Mouse (Mus musculus): Measurements from ENCODE around the gene Nrg4. TPM values are rescaled to one million over a fixed set of nuclear protein-coding genes. Genes with fewer than 3 reads are reported as not detected.
A peak's percentile ranks its signal among the peaks of the same experiment; 100 is the strongest.

The Nrg4 gene
- 1.4 and 1.9 TPM in 2 replicates for polyA plus RNA-seq (2016; fragmentation: Nextera tagmentation; extraction: Ambion mirVana)

GRCm38 (mm10) chr9:55326515-55327233, at the start of gene Nrg4, which contains the start of gene Tmem266:
Gene Nrg4 (minus strand): TSS chr9:55326844.
Gene Tmem266 (plus strand): TSS chr9:55326913.
- Histone ChIP-seq H3K9me3 (replicated peaks) (no peaks in the 10 kb centered on the region), H3K27me3 (peaks cover 26% of the 10 kb centered on the region), H3K9ac (peak within 1 kb of the TSS; percentile 82), H3K27ac (peak within 1 kb of the TSS; percentile 68), H3K4me3 (peak within 1 kb of the TSS; percentile 75), H3K4me2 (replicated peaks) (peak within 1 kb of the TSS; percentile 83), H3K36me3 (no peaks in the 10 kb centered on the region), H3K4me1 (peaks cover 13% of the 10 kb centered on the region)
- peak; percentile 92 for ATAC-seq (ENCODE audit: low FRiP score)
- under 1% methylated on average over 65 of the region's 82 CpGs for WGBS

GRCm38 (mm10) chr9:55371908-55372307, 45.3 kb upstream of the Nrg4 start:
- H3K27ac ChIP-seq: no peak overlapping the region
- ATAC-seq (ENCODE audit: low FRiP score): no peak
- H3K36me3 ChIP-seq: no peaks in the 10 kb centered on the region
- H3K4me3 ChIP-seq: no peak overlapping the region
- no peaks in the 10 kb centered on the region for H3K4me1 ChIP-seq
- H3K27me3 ChIP-seq: no peaks in the 10 kb centered on the region
- H3K4me2 ChIP-seq (replicated peaks): no peak overlapping the region
- no peaks in the 10 kb centered on the region for H3K9me3 ChIP-seq (replicated peaks)
- WGBS: 87% methylated on average over 7 of the region's 7 CpGs
- H3K9ac ChIP-seq: no peak overlapping the region

- H3K9me3 ChIP-seq (replicated peaks): no peaks in the 10 kb centered on the region
- H3K36me3 ChIP-seq: no peaks in the 10 kb centered on the region
- 59% methylated on average over 3 of the region's 3 CpGs for WGBS
- H3K9ac ChIP-seq: no peak overlapping the region
- no peaks in the 10 kb centered on the region for H3K4me1 ChIP-seq
- no peak overlapping the region for H3K4me3 ChIP-seq
- ATAC-seq (ENCODE audit: low FRiP score): no peak
- H3K27ac ChIP-seq: no peak overlapping the region
- no peaks in the 10 kb centered on the region for H3K27me3 ChIP-seq
- no peak overlapping the region for H3K4me2 ChIP-seq (replicated peaks)
Observed at GRCm38 (mm10) chr9:55368011-55368410, 41.4 kb upstream of the Nrg4 start.

GRCm38 (mm10) chr9:55363707-55364106, 37.1 kb upstream of the Nrg4 start:
- no peaks in the 10 kb centered on the region for H3K36me3 ChIP-seq

GRCm38 (mm10) chr9:55361969-55362368, 35.3 kb upstream of the Nrg4 start:
- Histone ChIP-seq H3K36me3 (no peaks in the 10 kb centered on the region), H3K4me1 (no peaks in the 10 kb centered on the region), H3K4me2 (replicated peaks) (no peak overlapping the region), H3K4me3 (no peak overlapping the region), H3K27me3 (no peaks in the 10 kb centered on the region), H3K9ac (no peak overlapping the region), H3K27ac (no peak overlapping the region), H3K9me3 (replicated peaks) (no peaks in the 10 kb centered on the region)
- ATAC-seq (ENCODE audit: low FRiP score): no peak
- 81% methylated on average over 5 of the region's 5 CpGs for WGBS

More at GRCm38 (mm10) chr9:55363707-55364106, 37.1 kb upstream of the Nrg4 start:
- no peak for ATAC-seq (ENCODE audit: low FRiP score)
- no peak overlapping the region for H3K9ac ChIP-seq
- H3K4me1 ChIP-seq: no peaks in the 10 kb centered on the region
- no peak overlapping the region for H3K4me3 ChIP-seq
- H3K27me3 ChIP-seq: no peaks in the 10 kb centered on the region
- H3K4me2 ChIP-seq (replicated peaks): no peak overlapping the region
- H3K27ac ChIP-seq: no peak overlapping the region
- no peaks in the 10 kb centered on the region for H3K9me3 ChIP-seq (replicated peaks)

GRCm38 (mm10) chr9:55360861-55361260, 34.2 kb upstream of the Nrg4 start:
- Histone ChIP-seq H3K9me3 (replicated peaks) (no peaks in the 10 kb centered on the region), H3K4me2 (replicated peaks) (no peak overlapping the region), H3K36me3 (no peaks in the 10 kb centered on the region), H3K4me1 (no peaks in the 10 kb centered on the region), H3K27me3 (no peaks in the 10 kb centered on the region), H3K4me3 (no peak overlapping the region), H3K9ac (no peak overlapping the region), H3K27ac (no peak overlapping the region)
- ATAC-seq (ENCODE audit: low FRiP score): no peak
- 56% methylated on average over 7 of the region's 7 CpGs for WGBS

GRCm38 (mm10) chr9:55360372-55360771, 33.7 kb upstream of the Nrg4 start:
- WGBS: 76% methylated on average over 3 of the region's 3 CpGs
- Histone ChIP-seq H3K4me1 (peaks cover 1% of the 10 kb centered on the region), H3K27ac (no peak overlapping the region), H3K4me2 (replicated peaks) (no peak overlapping the region), H3K9ac (no peak overlapping the region), H3K9me3 (replicated peaks) (no peaks in the 10 kb centered on the region), H3K27me3 (no peaks in the 10 kb centered on the region), H3K36me3 (no peaks in the 10 kb centered on the region), H3K4me3 (no peak overlapping the region)
- no peak for ATAC-seq (ENCODE audit: low FRiP score)

- 75% methylated on average over 1 of the region's 1 CpGs for WGBS
- no peak for ATAC-seq (ENCODE audit: low FRiP score)
- no peak overlapping the region for H3K27ac ChIP-seq
- no peaks in the 10 kb centered on the region for H3K36me3 ChIP-seq
- peaks cover 2% of the 10 kb centered on the region; the same call in 1 of the 2 replicates for H3K27me3 ChIP-seq
- no peaks in the 10 kb centered on the region for H3K9me3 ChIP-seq (replicated peaks)
- H3K4me1 ChIP-seq: peaks cover 7% of the 10 kb centered on the region
- no peak overlapping the region for H3K9ac ChIP-seq
- no peak overlapping the region for H3K4me3 ChIP-seq
- H3K4me2 ChIP-seq (replicated peaks): no peak overlapping the region
Observed at GRCm38 (mm10) chr9:55357164-55357563, 30.5 kb upstream of the Nrg4 start.

GRCm38 (mm10) chr9:55355270-55355834, 28.7 kb upstream of the Nrg4 start:
- Histone ChIP-seq H3K9me3 (replicated peaks) (no peaks in the 10 kb centered on the region), H3K4me2 (replicated peaks) (no peak overlapping the region), H3K27ac (no peak overlapping the region), H3K4me3 (no peak overlapping the region), H3K9ac (no peak overlapping the region), H3K36me3 (no peaks in the 10 kb centered on the region), H3K4me1 (peaks cover 7% of the 10 kb centered on the region), H3K27me3 (peaks cover 2% of the 10 kb centered on the region; the same call in 1 of the 2 replicates)
- peak; percentile 75 for ATAC-seq (ENCODE audit: low FRiP score)
- 29% methylated on average over 8 of the region's 8 CpGs for WGBS

GRCm38 (mm10) chr9:55354686-55355085, 28.0 kb upstream of the Nrg4 start:
- Histone ChIP-seq H3K9me3 (replicated peaks) (no peaks in the 10 kb centered on the region), H3K4me3 (no peak overlapping the region), H3K9ac (no peak overlapping the region), H3K4me2 (replicated peaks) (no peak overlapping the region), H3K36me3 (no peaks in the 10 kb centered on the region), H3K27ac (no peak overlapping the region), H3K27me3 (peaks cover 2% of the 10 kb centered on the region; the same call in 1 of the 2 replicates), H3K4me1 (peaks cover 7% of the 10 kb centered on the region)
- ATAC-seq (ENCODE audit: low FRiP score): no peak
- 50% methylated on average over 3 of the region's 3 CpGs for WGBS

GRCm38 (mm10) chr9:55348664-55349063, 22.0 kb upstream of the Nrg4 start:
- Histone ChIP-seq H3K4me3 (no peak overlapping the region), H3K9me3 (replicated peaks) (no peaks in the 10 kb centered on the region), H3K4me1 (no peaks in the 10 kb centered on the region), H3K4me2 (replicated peaks) (no peak overlapping the region), H3K27me3 (peaks cover 2% of the 10 kb centered on the region; the same call in 1 of the 2 replicates), H3K9ac (no peak overlapping the region), H3K36me3 (no peaks in the 10 kb centered on the region), H3K27ac (no peak overlapping the region)
- no peak for ATAC-seq (ENCODE audit: low FRiP score)
- 87% methylated on average over 3 of the region's 3 CpGs for WGBS

GRCm38 (mm10) chr9:55345332-55345731, 18.7 kb upstream of the Nrg4 start:
- ATAC-seq (ENCODE audit: low FRiP score): no peak
- 93% methylated on average over 7 of the region's 7 CpGs for WGBS
- Histone ChIP-seq H3K27me3 (no peaks in the 10 kb centered on the region; the same call in 1 of the 2 replicates), H3K27ac (no peak overlapping the region), H3K4me2 (replicated peaks) (no peak overlapping the region), H3K9ac (no peak overlapping the region), H3K4me3 (no peak overlapping the region), H3K36me3 (no peaks in the 10 kb centered on the region), H3K9me3 (replicated peaks) (no peaks in the 10 kb centered on the region), H3K4me1 (no peaks in the 10 kb centered on the region)

GRCm38 (mm10) chr9:55344165-55344564, 17.5 kb upstream of the Nrg4 start:
- WGBS: 89% methylated on average over 7 of the region's 7 CpGs

More at GRCm38 (mm10) chr9:55344165-55344564, 17.5 kb upstream of the Nrg4 start:
- Histone ChIP-seq H3K4me3 (no peak overlapping the region), H3K27me3 (no peaks in the 10 kb centered on the region; the same call in 1 of the 2 replicates), H3K36me3 (no peaks in the 10 kb centered on the region), H3K9me3 (replicated peaks) (no peaks in the 10 kb centered on the region), H3K27ac (no peak overlapping the region), H3K4me1 (no peaks in the 10 kb centered on the region), H3K4me2 (replicated peaks) (no peak overlapping the region), H3K9ac (no peak overlapping the region)
- no peak for ATAC-seq (ENCODE audit: low FRiP score)
